In genomic region chr17:70847086-70847485, GRCm38 (mm10) we compare ENCODE assay signal across 8 mouse cellular contexts. TPM values are rescaled to one million over a fixed set of nuclear protein-coding genes. Genes with fewer than 3 reads are reported as not detected.
DNase-seq lines count a peak whose midpoint lies in the region; ATAC-seq and TF ChIP-seq lines count a peak whose summit lies in the region.

No protein-coding gene starts in this region.

- H3K4me1 ChIP-seq in forebrain, embryonic 11.5 days (replicated peaks; ENCODE audit: control insufficient read depth, insufficient read depth, low read length), result 0 out of 2 replicates have a peak, but pooled peaks cover 2% of the 10 kb centered on the region
- H3K4me1 ChIP-seq in forebrain, embryonic 16.5 days (replicated peaks; ENCODE audit: control insufficient read depth, insufficient read depth, low read length), result peaks cover 47% of the 10 kb centered on the region
- H3K4me1 ChIP-seq in heart, embryonic 16.5 days (ENCODE audit: control insufficient read depth, insufficient read depth, low read length), result peaks cover 9% of the 10 kb centered on the region
- peaks cover 4% of the 10 kb centered on the region for H3K4me1 ChIP-seq in stomach, postnatal 0 days (replicated peaks; ENCODE audit: control insufficient read depth, insufficient read depth)

- H3K9ac ChIP-seq in forebrain, embryonic 11.5 days (ENCODE audit: low read length), result peak overlapping the region; percentile 27; the same call in 1 of the 2 replicates
- no peak overlapping the region for H3K9ac ChIP-seq in forebrain, embryonic 16.5 days (replicated peaks; ENCODE audit: low read depth, low read length)
- 0 out of 2 replicates have a peak overlapping the region, but pooled peaks have one; percentile 49 for H3K9ac ChIP-seq in heart, embryonic 16.5 days (ENCODE audit: low read length)
- no peak overlapping the region for H3K9ac ChIP-seq in stomach, postnatal 0 days (ENCODE audit: low read length)

- H3K27ac ChIP-seq in forebrain, embryonic 11.5 days (ENCODE audit: low read depth, low read length), result 0 out of 2 replicates have a peak overlapping the region, but pooled peaks have one; percentile 41
- no peak overlapping the region for H3K27ac ChIP-seq in forebrain, embryonic 16.5 days (ENCODE audit: low read length)
- H3K27ac ChIP-seq in heart, embryonic 16.5 days (ENCODE audit: low read length), result no peak overlapping the region
- H3K27ac ChIP-seq in stomach, postnatal 0 days (replicated peaks), result no peak overlapping the region

- peak; percentile 50; the same call in 1 of the 2 replicates for TF ChIP-seq CTCF in brain, embryonic 14.5 days (IDR thresholded peaks at IDR 0.05; ENCODE audit: borderline replicate concordance, extremely low read depth, insufficient read depth, insufficient read length)
- TF ChIP-seq CTCF in stomach, postnatal 0 days (IDR thresholded peaks at IDR 0.05; ENCODE audit: low read depth), result peak; percentile 79

- no peaks in the 10 kb centered on the region; the same call in 1 of the 2 replicates for H3K27me3 ChIP-seq in forebrain, embryonic 11.5 days (ENCODE audit: control insufficient read depth, insufficient read depth, low read length)
- peaks cover 12% of the 10 kb centered on the region; the same call in 1 of the 2 replicates for H3K27me3 ChIP-seq in forebrain, embryonic 16.5 days (replicated peaks; ENCODE audit: control insufficient read depth, insufficient read depth, low read length)
- no peaks in the 10 kb centered on the region for H3K27me3 ChIP-seq in heart, embryonic 16.5 days (ENCODE audit: control insufficient read depth, insufficient read depth, low read length)
- no peaks in the 10 kb centered on the region for H3K27me3 ChIP-seq in stomach, postnatal 0 days (ENCODE audit: control insufficient read depth, insufficient read depth, low read length)

- H3K36me3 ChIP-seq in forebrain, embryonic 11.5 days (ENCODE audit: control insufficient read depth, insufficient read depth, low read length), result peaks cover 4% of the 10 kb centered on the region; the same call in 1 of the 2 replicates
- H3K36me3 ChIP-seq in forebrain, embryonic 16.5 days (ENCODE audit: control insufficient read depth, insufficient read depth), result no peaks in the 10 kb centered on the region
- H3K36me3 ChIP-seq in heart, embryonic 16.5 days (ENCODE audit: control insufficient read depth, insufficient read depth), result peaks cover 10% of the 10 kb centered on the region; the same call in 1 of the 2 replicates
- H3K36me3 ChIP-seq in stomach, postnatal 0 days (ENCODE audit: control insufficient read depth, insufficient read depth, low read length), result peaks cover 16% of the 10 kb centered on the region; the same call in 1 of the 2 replicates

- H3K4me2 ChIP-seq in forebrain, embryonic 11.5 days (ENCODE audit: low read depth, low read length, severe bottlenecking), result peak overlapping the region; percentile 33; the same call in 1 of the 2 replicates
- H3K4me2 ChIP-seq in forebrain, embryonic 16.5 days (ENCODE audit: low read length), result no peak overlapping the region
- H3K4me2 ChIP-seq in heart, embryonic 16.5 days (ENCODE audit: low read depth, low read length), result peak overlapping the region; percentile 63
- H3K4me2 ChIP-seq in stomach, postnatal 0 days (replicated peaks; ENCODE audit: low read depth), result peak overlapping the region; percentile 31; the same call in 1 of the 2 replicates

- DNase-seq in forebrain, embryonic 11.5 days (ENCODE audit: low spot score), result no peak
- DNase-seq in brain, embryonic 14.5 days (ENCODE audit: low read depth), result peak; percentile 76
- DNase-seq in kidney, postnatal 10 days, result peak; percentile 76
- DNase-seq in stomach, postnatal 0 days (ENCODE audit: low spot score), result peak; percentile 57
- no peak for DNase-seq in frontal cortex, postnatal 25 days (ENCODE audit: low spot score in 2 of 2)

- no peaks in the 10 kb centered on the region for H3K9me3 ChIP-seq in forebrain, embryonic 11.5 days (ENCODE audit: control insufficient read depth, low read length)
- no peaks in the 10 kb centered on the region for H3K9me3 ChIP-seq in forebrain, embryonic 16.5 days (ENCODE audit: control insufficient read depth, low read length)
- no peaks in the 10 kb centered on the region for H3K9me3 ChIP-seq in heart, embryonic 16.5 days (replicated peaks; ENCODE audit: control insufficient read depth, low read length)
- no peaks in the 10 kb centered on the region for H3K9me3 ChIP-seq in stomach, postnatal 0 days (ENCODE audit: control insufficient read depth, low read length)

- ATAC-seq in forebrain, embryonic 11.5 days (replicated peaks; ENCODE audit: low FRiP score), result no peak
- no peak for ATAC-seq in forebrain, embryonic 16.5 days
- no peak for ATAC-seq in heart, embryonic 16.5 days (replicated peaks; ENCODE audit: extremely low read depth, insufficient read depth, low FRiP score)
- ATAC-seq in megakaryocyte, adult 5-6 weeks (ENCODE audit: poor library complexity, severe bottlenecking), result peak; percentile 24
- ATAC-seq in stomach, postnatal 0 days (ENCODE audit: low FRiP score, low TSS enrichment), result no peak

- TF ChIP-seq EP300 in stomach, postnatal 0 days (optimal IDR thresholded peaks at IDR 0.05), result no peak

- peak overlapping the region; percentile 11; the same call in 1 of the 2 replicates for H3K4me3 ChIP-seq in forebrain, embryonic 11.5 days (ENCODE audit: low read depth, low read length)
- no peak overlapping the region for H3K4me3 ChIP-seq in forebrain, embryonic 16.5 days (replicated peaks; ENCODE audit: low read length)
- peak overlapping the region; percentile 38 for H3K4me3 ChIP-seq in heart, embryonic 16.5 days (ENCODE audit: low read length)
- H3K4me3 ChIP-seq in stomach, postnatal 0 days (ENCODE audit: low read depth, low read length), result no peak overlapping the region

- TF ChIP-seq POLR2A in brain, embryonic 14.5 days (IDR thresholded peaks at IDR 0.05; ENCODE audit: borderline replicate concordance, extremely low read depth, insufficient read depth, insufficient read length, poor library complexity, severe bottlenecking), result no peak

- 2% methylated on average over 4 of the region's 4 CpGs for WGBS in forebrain, embryonic 11.5 days
- WGBS in forebrain, embryonic 16.5 days, result 6% methylated on average over 4 of the region's 4 CpGs
- 2% methylated on average over 4 of the region's 4 CpGs for WGBS in heart, embryonic 16.5 days
- 2% methylated on average over 4 of the region's 4 CpGs for WGBS in stomach, postnatal 0 days

RNA-seq across cellular contexts. Expression of gene Tgif1, which starts 6.3 kb away (rescaled TPM):
- 60.7 and 63.5 TPM in 2 replicates for polyA plus RNA-seq in forebrain, embryonic 11.5 days (2014; fragmentation: Nextera tagmentation; extraction: Ambion mirVana)
- polyA plus RNA-seq in forebrain, embryonic 16.5 days (2015; fragmentation: Nextera tagmentation; extraction: Ambion mirVana), result 9.7 and 11.8 TPM in 2 replicates
- 17.2 and 19.2 TPM in 2 replicates for polyA plus RNA-seq in brain, embryonic 14.5 days (2012; rRNA removed)
- 19.7 and 20.7 TPM in 2 replicates for polyA plus RNA-seq in heart, embryonic 16.5 days (2015; fragmentation: Nextera tagmentation; extraction: Ambion mirVana)
- 30.7 and 40.4 TPM in 2 replicates for total RNA-seq in megakaryocyte, adult 5-6 weeks (2015)
- 15.8 and 21.6 TPM in 2 replicates for total RNA-seq in megakaryocyte, adult 5-6 weeks (2017)
- polyA plus RNA-seq in stomach, postnatal 0 days (2015; fragmentation: Nextera tagmentation; extraction: Ambion mirVana), result 34.7 and 35.6 TPM in 2 replicates

Comparison
In these comparisons a context has a peak if more than half of its experiments do, and no peak if none do; other contexts are left out.
1. H3K4me3 ChIP-seq: peak in forebrain, embryonic 11.5 days (single experiment) and heart, embryonic 16.5 days (single experiment); none in forebrain, embryonic 16.5 days (single experiment) and stomach, postnatal 0 days (single experiment).
2. H3K9ac ChIP-seq: peak in forebrain, embryonic 11.5 days (single experiment) and heart, embryonic 16.5 days (single experiment); none in forebrain, embryonic 16.5 days (single experiment) and stomach, postnatal 0 days (single experiment).
3. DNase-seq: peak in brain, embryonic 14.5 days (single experiment), kidney, postnatal 10 days (single experiment) and stomach, postnatal 0 days (single experiment); none in forebrain, embryonic 11.5 days (single experiment) and frontal cortex, postnatal 25 days (0 of 2).